Comparison of ENCODE assay signal across 27 mouse cellular contexts in the genomic region with DNA sequence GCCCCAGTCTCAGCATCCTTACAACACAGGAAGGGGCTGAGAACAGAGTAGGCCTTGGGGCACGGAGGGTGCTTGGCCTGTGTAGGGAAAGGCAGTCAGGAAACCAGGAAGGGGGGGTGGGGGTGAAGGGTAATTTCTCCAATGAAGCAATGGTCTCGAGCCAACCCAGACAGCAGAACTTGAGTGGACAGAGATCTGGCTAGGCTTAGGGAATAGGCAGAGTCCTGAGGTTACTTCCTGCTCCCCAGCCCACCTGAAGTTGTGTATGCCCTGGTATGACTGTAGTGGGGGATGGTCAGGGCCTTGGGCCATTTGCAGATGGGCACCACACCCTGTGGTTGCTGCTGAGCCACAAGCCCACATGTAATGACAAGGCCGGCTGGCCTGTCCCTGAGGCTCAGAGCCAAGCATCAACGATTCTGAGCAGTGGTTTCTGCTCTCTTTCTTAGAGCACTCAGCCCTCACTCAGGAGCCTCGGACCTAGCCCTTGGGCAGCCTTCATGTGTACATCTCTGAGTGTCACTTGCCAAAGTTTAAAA. TPM values are rescaled to one million over a fixed set of nuclear protein-coding genes. Genes with fewer than 3 reads are reported as not detected.
DNase-seq lines count a peak whose midpoint lies in the region; ATAC-seq and TF ChIP-seq lines count a peak whose summit lies in the region.
"Had no signal": no experiment of that assay in that cellular context is flagged by ENCODE, and none has a peak within 500 bp of the region (broad histone marks: within the 10 kb centered on the region; RNA-seq: fewer than 3 reads in every experiment).

No protein-coding gene starts in this region.

- H3K4me1 ChIP-seq in embryonic facial prominence, embryonic 15.5 days = peaks cover 21% of the 10 kb centered on the region
- peaks cover 18% of the 10 kb centered on the region for H3K4me1 ChIP-seq in limb, embryonic 15.5 days
- no peaks in the 10 kb centered on the region for H3K4me1 ChIP-seq in midbrain, embryonic 16.5 days (ENCODE audit: control insufficient read depth, insufficient read depth, low read length)
- H3K4me1 ChIP-seq: forebrain, embryonic 15.5 days; neural tube, embryonic 12.5 days had no signal

- CTCF ChIA-PET in Patski (lab: Charles Lee) = no interaction called here

- H3K9me3 ChIP-seq in embryonic facial prominence, embryonic 15.5 days (replicated peaks) = no peaks in the 10 kb centered on the region
- no peaks in the 10 kb centered on the region for H3K9me3 ChIP-seq in limb, embryonic 15.5 days
- no peaks in the 10 kb centered on the region for H3K9me3 ChIP-seq in midbrain, embryonic 16.5 days (replicated peaks; ENCODE audit: control insufficient read depth, low read length, poor library complexity, severe bottlenecking)
- H3K9me3 ChIP-seq: forebrain, embryonic 15.5 days; midbrain, embryonic 10.5 days; neural tube, embryonic 12.5 days had no signal

- WGBS in embryonic facial prominence, embryonic 15.5 days = 44% methylated on average over 5 of the region's 5 CpGs
- WGBS in limb, embryonic 15.5 days = 62% methylated on average over 5 of the region's 5 CpGs
- 69% methylated on average over 5 of the region's 5 CpGs for WGBS in midbrain, embryonic 16.5 days

- TF ChIP-seq CTCF in Patski (IDR thresholded peaks at IDR 0.05) = no peak

- H3K4me3 ChIP-seq in embryonic facial prominence, embryonic 15.5 days (replicated peaks) = no peak overlapping the region
- H3K4me3 ChIP-seq in limb, embryonic 15.5 days = no peak overlapping the region
- no peak overlapping the region for H3K4me3 ChIP-seq in midbrain, embryonic 16.5 days (ENCODE audit: low read depth, low read length)
- H3K4me3 ChIP-seq: forebrain, embryonic 15.5 days; midbrain, embryonic 10.5 days; neural tube, embryonic 12.5 days had no signal

- intact Hi-C loops in heart, postnatal 10 days (cut with DNase I) = no loop called here

- H3K27me3 ChIP-seq in Patski = no peaks in the 10 kb centered on the region
- no peaks in the 10 kb centered on the region for H3K27me3 ChIP-seq in embryonic facial prominence, embryonic 15.5 days
- no peaks in the 10 kb centered on the region for H3K27me3 ChIP-seq in limb, embryonic 15.5 days
- H3K27me3 ChIP-seq in midbrain, embryonic 16.5 days (ENCODE audit: control insufficient read depth, insufficient read depth, low read depth, low read length) = no peaks in the 10 kb centered on the region
- H3K27me3 ChIP-seq: forebrain, embryonic 15.5 days; neural tube, embryonic 12.5 days had no signal

- no peak overlapping the region for H3K9ac ChIP-seq in embryonic facial prominence, embryonic 15.5 days
- no peak overlapping the region for H3K9ac ChIP-seq in limb, embryonic 15.5 days
- H3K9ac ChIP-seq in midbrain, embryonic 16.5 days (ENCODE audit: low read depth, low read length) = no peak overlapping the region
- H3K9ac ChIP-seq: forebrain, embryonic 15.5 days; hindbrain, embryonic 14.5 days; lung, embryonic 14.5 days; neural tube, embryonic 12.5 days had no signal

- POLR2A ChIA-PET in Patski (lab: Charles Lee) = interaction anchor here (0.9 to 1.0 kb wide), 2 partner anchors 16 to 26 kb away, joined by 3 to 4 read pairs; partner anchors contain the start of gene Gpc1

- in situ Hi-C loops in Patski (cut with MboI; ENCODE audit: low pct_unique_long_range_greater_than_20kb) = no loop called here

- H3K27ac ChIP-seq in embryonic facial prominence, embryonic 15.5 days (replicated peaks) = peak overlapping the region; percentile 80
- H3K27ac ChIP-seq in limb, embryonic 15.5 days = peak overlapping the region; percentile 84
- no peak overlapping the region for H3K27ac ChIP-seq in midbrain, embryonic 16.5 days (ENCODE audit: low read length)
- H3K27ac ChIP-seq: forebrain, embryonic 15.5 days; hindbrain, embryonic 14.5 days; kidney, postnatal 0 days; midbrain, embryonic 10.5 days; neural tube, embryonic 12.5 days had no signal

- no peak for DNase-seq in Patski (ENCODE audit: low read depth, low spot score)
- no peak for DNase-seq in heart, postnatal 10 days
- no peak for DNase-seq in heart, adult 18-20 months
- DNase-seq: adrenal gland, adult 2 months; cerebellum, adult 11 months; cerebellum, adult 9-11 months; gastrocnemius, postnatal 14 days; heart, postnatal 4 days; kidney, adult 2 months; layer of hippocampus, adult 9-11 months; lung, embryonic 14.5 days; lung, postnatal 4 days; right cerebral cortex, postnatal 14 days; spleen, adult 18-20 months; thymus, postnatal 14 days had no signal

- H3K36me3 ChIP-seq in embryonic facial prominence, embryonic 15.5 days = no peaks in the 10 kb centered on the region
- H3K36me3 ChIP-seq in limb, embryonic 15.5 days = no peaks in the 10 kb centered on the region
- H3K36me3 ChIP-seq in midbrain, embryonic 16.5 days (ENCODE audit: control insufficient read depth, insufficient read depth, low read length) = no peaks in the 10 kb centered on the region
- H3K36me3 ChIP-seq: forebrain, embryonic 15.5 days; midbrain, embryonic 10.5 days; neural tube, embryonic 12.5 days had no signal

- peak; percentile 22 for ATAC-seq in Patski
- ATAC-seq in embryonic facial prominence, embryonic 15.5 days (ENCODE audit: insufficient number of reproducible peaks, low FRiP score, low TSS enrichment, low read depth) = peak; percentile 45; the same call in 1 of the 2 replicates
- ATAC-seq in limb, embryonic 15.5 days (ENCODE audit: insufficient number of reproducible peaks, low FRiP score, low TSS enrichment, low read depth) = peak; percentile 41; the same call in 1 of the 2 replicates
- no peak for ATAC-seq in activated CD4-positive, CD25-positive, alpha-beta regulatory T cell, adult 4 months
- no peak for ATAC-seq in midbrain, embryonic 16.5 days
- ATAC-seq: CD4-positive, CD25-positive, alpha-beta regulatory T cell, adult 4 months; forebrain, embryonic 15.5 days; inflammation-experienced regulatory T-cells, adult 6 months had no signal

- H3K4me2 ChIP-seq in embryonic facial prominence, embryonic 15.5 days (replicated peaks) = no peak overlapping the region
- H3K4me2 ChIP-seq in limb, embryonic 15.5 days = no peak overlapping the region
- H3K4me2 ChIP-seq in midbrain, embryonic 16.5 days (ENCODE audit: low read length) = no peak overlapping the region
- H3K4me2 ChIP-seq: forebrain, embryonic 15.5 days; hindbrain, embryonic 14.5 days; liver, embryonic 11.5 days; lung, embryonic 14.5 days; neural tube, embryonic 12.5 days had no signal

RNA-seq across cellular contexts. Expression of gene Gpc1, which starts 15.6 kb away (rescaled TPM):
- 131 TPM for polyA plus RNA-seq in Patski (2021)
- 93.6 and 95.3 TPM in 2 replicates for polyA plus RNA-seq in embryonic facial prominence, embryonic 15.5 days (2015; fragmentation: Nextera tagmentation; extraction: Ambion mirVana)
- 73.6 and 80.7 TPM in 2 replicates for polyA plus RNA-seq in limb, embryonic 15.5 days (2015; fragmentation: Nextera tagmentation; extraction: Ambion mirVana)
- total RNA-seq in heart, postnatal 10 days (2021) = 100 to 1,000 TPM; 154 to 168 TPM
- total RNA-seq in heart, adult 18-20 months (2021) = 100 to 1,000 TPM; 467 to 480 TPM
- polyA plus RNA-seq in activated CD4-positive, CD25-positive, alpha-beta regulatory T cell, adult 4 months (2017; shearing (Covaris generic)) = 1 to 10 TPM; 1.6 to 2.2 TPM
- polyA plus RNA-seq in midbrain, embryonic 16.5 days (2015; fragmentation: Nextera tagmentation; extraction: Ambion mirVana) = 49.3 and 54.6 TPM in 2 replicates

Comparison
In these comparisons a context has a peak if more than half of its experiments do, and no peak if none do; other contexts are left out.
1. ATAC-seq: peak in Patski (single experiment), embryonic facial prominence, embryonic 15.5 days (single experiment) and limb, embryonic 15.5 days (single experiment); none in activated CD4-positive, CD25-positive, alpha-beta regulatory T cell, adult 4 months (single experiment) and midbrain, embryonic 16.5 days (single experiment).
2. RNA of gene Gpc1, which starts 15.6 kb away (polyA plus RNA-seq): 131 TPM in Patski (single experiment), 93.6 to 95.3 TPM in embryonic facial prominence, embryonic 15.5 days, 73.6 to 80.7 TPM in limb, embryonic 15.5 days and 49.3 to 54.6 TPM in midbrain, embryonic 16.5 days; 1.6 to 2.2 TPM in activated CD4-positive, CD25-positive, alpha-beta regulatory T cell, adult 4 months; every median in the first group is over 10 times any median in the second.